Mouse (Mus musculus) kidney, postnatal 14 days (tissue): ENCODE data around the gene Nit1.
"Not testable (repeated sequence)": the region's sequence is repeated elsewhere in the genome, so short reads cannot be mapped to it uniquely, and the experiment has no call there.

Experiments used
- DNase-seq: peaks from one replicate; pipeline ENCODE4 v3.0.0; 2022; ENCODE audit warnings: mixed read lengths

Gene Nit1

GRCm38 (mm10) chr1:171349210-171349609 is 3.8 kb upstream of the Nit1 start:
- no peak for DNase-seq

GRCm38 (mm10) chr1:171348665-171349064 is 3.2 kb upstream of the Nit1 start:
- no peak for DNase-seq

- DNase-seq: no peak
Observed at GRCm38 (mm10) chr1:171346095-171346450, 627 bp upstream of the Nit1 start.

DNA sequence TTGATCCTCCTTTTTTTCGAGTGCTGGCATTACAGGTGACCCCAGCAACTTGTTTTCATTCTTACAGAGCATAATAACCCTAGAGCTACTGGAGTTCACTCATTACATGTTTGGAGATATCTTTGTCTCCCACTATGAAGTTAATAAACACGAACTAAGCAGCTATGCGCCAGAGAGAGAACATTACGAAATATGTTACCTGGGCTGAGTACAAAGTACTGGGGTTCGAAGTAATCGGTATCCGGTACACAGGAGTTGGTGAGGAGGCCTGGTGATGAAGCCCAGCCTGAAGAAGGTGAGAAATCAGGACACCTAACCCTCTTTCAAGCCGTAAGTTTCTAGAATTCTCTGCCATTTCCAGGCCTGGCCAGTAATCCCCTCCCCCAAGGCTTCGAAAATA is 731 bp downstream of the Nit1 start:
- DNase-seq: no peak

DNA sequence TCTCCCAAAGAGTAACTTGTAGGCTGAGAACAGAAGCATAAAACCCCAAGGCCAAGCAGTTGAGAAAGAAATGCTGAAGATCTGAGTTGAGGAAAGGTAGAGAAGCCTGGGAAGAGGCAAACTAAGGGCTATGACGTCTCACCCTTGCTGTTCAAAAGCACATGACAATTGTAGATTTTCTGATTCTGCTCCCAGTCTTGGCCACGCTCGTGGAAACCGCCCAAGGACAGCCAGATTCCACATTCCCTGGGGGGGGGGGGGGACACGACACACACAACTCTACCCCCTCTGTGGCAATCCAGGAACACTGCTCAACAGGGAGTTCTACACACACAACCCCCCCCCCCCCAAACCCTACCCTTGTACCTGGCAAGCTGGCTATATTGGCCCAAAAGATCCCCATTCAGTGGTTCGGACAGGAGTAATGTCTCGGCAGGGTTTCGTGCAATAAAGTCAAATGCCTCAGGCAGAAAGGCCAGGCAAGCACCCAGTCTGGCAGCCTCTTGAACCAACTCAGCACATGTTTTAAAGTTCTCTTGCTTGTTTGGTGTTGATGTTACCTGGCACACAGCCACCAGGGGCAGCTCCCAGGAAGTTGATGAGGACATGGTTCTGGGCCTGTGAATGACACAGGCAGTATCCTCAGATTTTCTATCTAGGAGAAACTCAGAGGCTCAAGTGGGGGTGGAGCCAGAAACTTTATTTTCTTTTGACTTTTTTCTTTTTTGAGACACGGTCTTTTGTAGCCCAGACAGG is 1.3 kb downstream of the Nit1 start:
- DNase-seq: peak; percentile 81

GRCm38 (mm10) chr1:171342262-171343207 is 2.9 kb downstream of the Nit1 start:
- peak; percentile 44 for DNase-seq

DNA sequence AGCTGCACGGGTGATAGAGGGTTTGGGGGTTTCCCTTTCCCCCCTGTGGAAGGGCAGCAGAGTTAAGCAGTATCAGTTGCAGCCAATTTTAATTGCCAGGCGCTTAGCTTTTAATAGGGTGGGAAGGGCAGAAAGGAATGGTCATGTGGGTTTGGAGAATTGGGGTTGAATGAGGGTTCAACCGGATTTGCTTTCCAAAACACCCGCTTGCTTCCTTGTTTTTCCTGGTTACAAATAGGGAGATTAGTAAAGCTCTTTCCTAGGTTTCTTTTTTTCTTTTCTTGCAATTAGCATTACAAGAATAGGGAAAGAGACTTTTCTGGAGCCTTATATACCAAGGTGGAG is 15.3 kb downstream of the Nit1 start:
- no peak for DNase-seq

- no peak for DNase-seq
Observed at GRCm38 (mm10) chr1:171329433-171330215, 15.8 kb downstream of the Nit1 start.

DNA sequence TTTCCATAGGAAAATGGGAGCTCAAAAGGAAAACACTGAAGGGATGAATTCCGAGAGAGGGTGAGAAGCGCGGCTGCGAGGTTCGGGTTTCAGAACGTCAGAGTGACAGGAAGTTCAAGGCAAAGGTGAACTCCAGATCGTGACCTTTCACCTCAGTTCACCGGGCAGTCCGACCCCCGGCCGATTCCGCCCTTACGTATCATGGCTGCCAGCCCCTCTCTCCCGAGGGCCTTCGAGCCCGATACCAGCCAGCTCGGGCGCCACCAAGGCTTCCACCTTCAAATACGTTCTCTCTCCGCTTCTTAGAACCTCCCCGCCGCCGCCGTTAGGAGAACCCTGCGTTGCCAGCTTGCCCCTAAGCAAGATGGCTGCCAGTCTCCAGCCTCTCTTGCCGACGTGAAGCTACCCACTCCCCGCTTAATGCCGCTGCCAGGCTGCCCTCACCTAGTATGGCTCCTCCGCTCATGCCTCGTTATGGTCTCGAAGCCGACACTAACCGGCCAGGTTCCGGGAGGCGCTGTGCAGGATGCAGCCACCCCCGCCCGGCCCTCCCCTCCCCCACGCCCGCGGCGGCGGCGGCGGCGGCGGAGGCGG is 16.5 kb downstream of the Nit1 start, which contains the start of gene Dedd:
TSS of gene Dedd (plus strand) at position 307 of the 594 bp plus-strand sequence.
- peak; percentile 95 for DNase-seq

DNA sequence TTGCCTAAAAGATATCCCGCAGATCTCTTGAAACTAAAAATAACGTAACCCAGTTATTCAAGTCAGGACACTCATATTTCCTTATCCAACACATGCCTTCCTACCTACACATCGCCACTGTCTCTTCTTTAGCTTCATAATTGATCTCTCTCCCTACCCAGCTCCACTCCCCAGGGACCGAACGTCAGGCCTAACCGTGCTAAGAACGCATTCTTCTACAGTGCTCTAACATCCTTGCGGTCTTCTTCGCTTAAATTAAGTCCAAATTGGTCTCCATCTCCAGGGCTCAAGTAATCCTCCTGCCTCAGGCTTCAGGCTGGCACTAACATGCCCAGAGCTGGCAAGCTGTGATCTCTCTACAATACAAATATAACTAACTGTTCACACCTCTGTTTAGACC is 17.2 kb downstream of the Nit1 start:
- no peak for DNase-seq

DNA sequence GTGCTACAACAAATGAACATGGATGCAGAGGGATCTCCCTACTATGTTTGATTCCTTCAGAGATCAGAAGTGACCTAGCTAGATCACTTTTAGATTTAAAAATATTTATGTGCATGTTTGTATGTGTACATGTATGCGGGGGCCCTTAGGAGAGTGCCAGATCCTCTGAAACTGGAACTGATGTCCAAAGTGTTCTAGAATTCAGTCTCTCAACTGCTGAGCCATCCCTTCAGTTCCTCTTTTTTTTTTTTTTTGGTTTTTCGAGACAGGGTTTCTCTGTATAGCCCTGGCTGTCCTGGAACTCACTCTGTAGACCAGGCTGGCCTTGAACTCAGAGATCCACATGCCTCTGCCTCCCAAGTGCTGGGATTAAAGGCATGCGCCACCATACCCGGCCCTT is 18.9 kb downstream of the Nit1 start:
- DNase-seq: not testable (repeated sequence)

DNA sequence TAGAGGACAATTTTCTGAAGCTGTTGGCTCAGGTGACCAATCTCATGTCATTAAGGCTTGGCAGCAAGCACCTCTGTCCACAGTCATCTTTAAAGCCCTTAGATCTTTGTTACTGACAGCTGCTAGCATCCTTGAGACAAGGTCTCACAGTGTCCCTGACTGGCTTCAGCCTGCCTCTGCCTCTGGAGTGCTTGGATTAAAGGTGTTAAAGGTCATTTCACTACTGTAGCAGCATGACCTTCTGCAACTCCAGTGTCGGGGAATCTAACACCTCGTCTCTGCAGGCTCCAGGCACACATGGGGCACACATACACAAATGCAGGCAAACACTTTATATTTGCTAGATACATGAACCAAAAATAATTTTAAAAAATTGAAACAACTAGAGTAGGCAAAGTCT is 19.9 kb downstream of the Nit1 start:
- DNase-seq: no peak

DNA sequence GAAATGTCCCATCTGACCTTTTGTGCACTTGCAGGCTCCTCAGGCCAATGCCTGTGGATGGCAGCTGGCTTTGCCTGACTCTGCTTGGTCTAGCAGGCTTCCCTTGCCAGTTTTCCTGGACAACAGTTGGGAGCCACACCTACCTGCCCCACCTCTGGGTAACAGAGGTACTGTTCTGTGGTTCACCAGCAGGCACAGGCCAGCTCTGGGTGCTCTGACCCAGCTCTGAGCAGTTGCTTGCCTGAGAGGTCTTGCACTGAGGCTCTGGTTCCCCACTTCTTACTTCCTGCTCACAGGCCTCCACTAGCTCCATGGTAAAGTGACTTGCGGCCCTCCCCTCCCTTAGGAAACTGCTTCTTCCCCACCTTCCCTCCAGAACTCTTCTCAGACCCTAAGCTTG is 23.4 kb downstream of the Nit1 start:
- peak; percentile 53 for DNase-seq

- no peak for DNase-seq
Observed at GRCm38 (mm10) chr1:171321415-171321814, 24.0 kb downstream of the Nit1 start.

DNA sequence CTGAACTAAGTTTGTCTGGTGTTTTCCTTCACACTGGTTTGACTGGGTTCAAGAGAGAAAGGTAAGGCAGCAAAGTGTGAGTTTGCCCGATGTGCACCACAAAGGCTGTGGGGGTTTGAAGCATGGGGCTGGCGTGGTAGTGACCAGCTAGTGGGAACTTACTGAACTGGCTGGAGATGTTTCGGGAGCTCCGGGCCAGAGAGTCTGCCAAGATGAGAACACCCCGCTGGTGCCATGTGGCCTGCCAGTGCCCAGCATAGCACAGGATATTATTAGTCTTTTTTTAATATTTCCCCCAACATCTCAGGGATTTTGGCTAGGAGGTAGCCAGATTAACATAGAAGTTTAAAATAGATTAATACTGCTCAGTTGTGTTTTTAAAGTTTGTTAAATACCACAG is 25.3 kb downstream of the Nit1 start:
- DNase-seq: no peak

- peak; percentile 41 for DNase-seq
Observed at GRCm38 (mm10) chr1:171319748-171320147, 25.7 kb downstream of the Nit1 start.

- no peak for DNase-seq
Observed at GRCm38 (mm10) chr1:171309321-171309720, 36.1 kb downstream of the Nit1 start.

DNA sequence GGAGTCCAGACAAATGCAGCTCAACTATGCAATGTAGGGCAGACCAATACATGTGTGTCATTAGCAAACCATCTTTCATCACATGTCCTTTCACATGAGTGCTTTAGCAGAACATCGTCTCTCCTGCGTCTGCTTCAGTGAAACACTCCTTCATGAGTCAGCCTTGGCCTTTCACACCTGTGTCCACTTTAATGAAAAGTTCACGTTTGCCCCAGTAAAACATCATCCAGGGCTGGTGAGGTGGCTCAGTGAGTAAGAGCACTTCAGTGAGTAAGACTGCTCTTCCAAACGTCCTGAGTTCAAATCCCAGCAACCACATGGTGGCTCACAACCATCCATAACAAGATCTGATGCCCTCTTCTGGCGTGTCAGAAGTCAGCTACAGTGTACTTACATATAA is 39.3 kb downstream of the Nit1 start:
- not testable (repeated sequence) for DNase-seq

- no peak for DNase-seq
Observed at GRCm38 (mm10) chr1:171298226-171298625, 47.2 kb downstream of the Nit1 start.

DNA sequence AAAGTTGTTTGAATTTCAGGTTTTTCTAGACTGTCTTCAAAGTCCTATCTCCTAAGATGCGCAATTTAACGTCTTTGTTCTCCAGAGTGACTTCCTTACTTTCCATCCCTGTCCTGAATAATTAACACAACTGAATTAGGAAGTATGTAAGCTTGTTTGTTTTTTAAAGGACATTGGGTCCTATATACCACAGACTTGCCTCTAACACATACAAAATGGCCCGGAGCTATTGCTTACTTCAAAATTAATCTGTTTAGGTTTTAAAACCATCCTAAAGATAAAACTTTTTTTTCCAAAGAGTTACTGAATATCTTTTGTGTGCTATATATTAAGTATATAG is 50.4 kb downstream of the Nit1 start:
- no peak for DNase-seq

DNA sequence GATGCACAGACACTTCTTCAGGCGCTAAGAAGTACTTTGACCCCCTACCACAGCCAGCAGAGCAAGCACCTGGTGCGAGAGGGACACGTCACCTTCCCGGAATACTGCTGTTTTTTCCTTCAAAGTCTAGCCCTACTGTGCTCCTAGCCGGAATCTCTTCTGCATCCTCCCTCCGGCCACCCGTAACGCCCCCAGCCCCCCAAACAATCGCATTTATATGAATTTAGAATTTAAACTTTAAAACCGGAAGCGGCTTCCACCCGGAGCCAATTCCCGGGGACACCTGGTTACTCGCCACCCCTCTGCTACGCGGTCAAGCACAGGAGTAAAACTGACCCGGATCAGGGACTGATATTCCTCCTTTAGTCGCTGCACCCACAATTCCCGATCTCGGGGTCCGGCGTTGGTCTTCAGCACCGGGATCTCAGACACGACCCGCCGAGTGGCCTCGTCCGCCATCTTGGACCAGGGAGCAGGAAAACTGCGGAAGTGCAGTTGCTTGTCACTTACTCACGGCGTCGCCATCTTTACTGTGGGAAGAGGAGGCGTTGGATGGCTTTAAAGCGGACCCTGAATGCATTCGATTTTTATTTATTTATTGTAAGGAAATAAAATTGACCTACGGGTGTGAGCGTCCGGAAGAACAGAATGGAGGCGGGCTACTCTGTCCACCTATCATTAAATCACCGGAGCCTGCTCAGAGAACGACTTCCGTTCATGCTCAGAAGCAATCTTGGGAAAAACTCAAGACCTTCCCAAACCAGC is 51.0 kb downstream of the Nit1 start, which contains the start of gene Ufc1:
TSS of gene Ufc1 (minus strand) at position 727 of the 765 bp plus-strand sequence.
- peak; percentile 91 for DNase-seq

GRCm38 (mm10) chr1:171293906-171294297 is 51.5 kb downstream of the Nit1 start:
- peak; percentile 7 for DNase-seq
